Mouse (Mus musculus) adipose tissue, adult 10 weeks (tissue): ENCODE data around the gene Spin2-ps6. TPM values are rescaled to one million over a fixed set of nuclear protein-coding genes. Genes with fewer than 3 reads are reported as not detected.

Experiments used
- polyA plus RNA-seq: library from polyadenylated mRNA; stranded (reverse); fragments of 350-450 nt; fragmentation: Illumina TruSeq; extraction: RNeasy Lipid Tissue Mini Kit (QIAGEN cat#74804); gene quantifications from one replicate; pipeline ENCODE4 v1.2.3, GENCODE M21; 2014; ENCODE audit warnings: low read depth, low replicate concordance

Gene Spin2-ps6
- not detected for polyA plus RNA-seq

DNA sequence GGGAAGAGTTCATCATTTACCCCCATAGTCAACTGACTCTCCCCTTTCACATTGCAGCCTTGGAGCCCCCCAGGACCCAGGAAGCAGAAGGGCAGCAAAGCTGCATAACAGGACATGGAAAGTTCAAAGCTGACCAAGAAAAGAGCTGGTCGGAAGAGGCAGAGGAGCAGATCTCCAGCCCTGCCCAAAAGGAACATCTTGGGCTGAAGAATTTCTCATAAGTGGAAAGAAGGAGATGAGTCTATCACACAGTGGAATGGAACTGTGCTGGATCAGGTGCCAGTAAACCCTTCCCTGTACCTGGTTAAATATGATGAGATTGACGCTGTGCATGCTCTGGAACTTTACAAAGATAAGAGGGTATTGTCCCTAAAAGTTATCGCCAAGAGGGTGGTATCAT, at the start of gene Spin2-ps6:
Spin2-ps6 (plus strand) TSS at position 301 of the 400 bp plus-strand sequence.

Other genes with a start within 250 kb of the Spin2-ps6 start
- gene Btbd35f12, start 78.5 kb downstream of the Spin2-ps6 start, polyA plus RNA-seq = not detected